ENCODE assay signal across 12 mouse cellular contexts in genomic region chr6:42352486-42352846, GRCm38 (mm10). TPM values are rescaled to one million over a fixed set of nuclear protein-coding genes. Genes with fewer than 3 reads are reported as not detected.
DNase-seq lines count a peak whose midpoint lies in the region; ATAC-seq and TF ChIP-seq lines count a peak whose summit lies in the region.
"Had no signal": no experiment of that assay in that cellular context is flagged by ENCODE, and none has a peak within 500 bp of the region (broad histone marks: within the 10 kb centered on the region; RNA-seq: fewer than 3 reads in every experiment).

No protein-coding gene starts in this region.

- no peak for TF ChIP-seq CTCF in heart, postnatal 0 days (IDR thresholded peaks at IDR 0.05; ENCODE audit: low read depth)
- no peak for TF ChIP-seq CTCF in C2C12 (IDR thresholded peaks at IDR 0.05; ENCODE audit: control insufficient read depth, insufficient read depth, insufficient read length)

- peaks cover 59% of the 10 kb centered on the region for H3K79me3 ChIP-seq in C2C12 (ENCODE audit: low read depth)

- peaks cover 54% of the 10 kb centered on the region for H3K4me1 ChIP-seq in heart, postnatal 0 days (ENCODE audit: control insufficient read depth, insufficient read depth)
- peaks cover 48% of the 10 kb centered on the region for H3K4me1 ChIP-seq in embryonic facial prominence, embryonic 13.5 days
- peaks cover 58% of the 10 kb centered on the region for H3K4me1 ChIP-seq in liver, embryonic 13.5 days (replicated peaks)

- peaks cover 75% of the 10 kb centered on the region for H3K79me2 ChIP-seq in C2C12 (ENCODE audit: control insufficient read depth, insufficient read depth)

- no peak for ATAC-seq in heart, postnatal 0 days (ENCODE audit: insufficient read depth, low read depth)
- ATAC-seq in embryonic facial prominence, embryonic 13.5 days (ENCODE audit: insufficient number of reproducible peaks, insufficient read depth, low FRiP score, low TSS enrichment, low read depth): no peak
- ATAC-seq in liver, embryonic 13.5 days (ENCODE audit: low read depth): no peak
- ATAC-seq: hindbrain, postnatal 0 days had no signal

- peak overlapping the region; percentile 92 for H3K4me2 ChIP-seq in heart, postnatal 0 days (ENCODE audit: low read depth, low read length)
- H3K4me2 ChIP-seq in embryonic facial prominence, embryonic 13.5 days: peak overlapping the region; percentile 85; the same call in 1 of the 2 replicates
- H3K4me2 ChIP-seq in liver, embryonic 13.5 days: peak overlapping the region; percentile 85

- 78% methylated on average over 1 of the region's 1 CpGs for WGBS in heart, postnatal 0 days
- 96% methylated on average over 1 of the region's 1 CpGs for WGBS in embryonic facial prominence, embryonic 13.5 days
- 13% methylated on average over 1 of the region's 1 CpGs for WGBS in liver, embryonic 13.5 days (ENCODE audit: insufficient replicate concordance)

- no peak for DNase-seq in heart, postnatal 0 days (ENCODE audit: low spot score)
- DNase-seq in heart, postnatal 10 days: no peak
- DNase-seq in liver, embryonic 13.5 days: no peak
- no peak for DNase-seq in testis, postnatal 14 days (ENCODE audit: low spot score)
- DNase-seq in spleen, postnatal 36 days (ENCODE audit: low spot score in 2 of 2): no peak
- DNase-seq in urinary bladder, postnatal 10 days (ENCODE audit: low spot score): no peak
- DNase-seq: thymus, postnatal 14 days had no signal

- H3K9ac ChIP-seq in heart, postnatal 0 days (replicated peaks; ENCODE audit: low read depth, low read length): 0 out of 2 replicates have a peak overlapping the region, but pooled peaks have one; percentile 91
- H3K9ac ChIP-seq in embryonic facial prominence, embryonic 13.5 days: no peak overlapping the region
- peak overlapping the region; percentile 74; the same call in 1 of the 2 replicates for H3K9ac ChIP-seq in liver, embryonic 13.5 days
- H3K9ac ChIP-seq: neural tube, embryonic 12.5 days had no signal

- peaks cover 37% of the 10 kb centered on the region for H3K36me3 ChIP-seq in heart, postnatal 0 days (replicated peaks; ENCODE audit: control insufficient read depth, insufficient read depth, low read length)
- peaks cover 68% of the 10 kb centered on the region for H3K36me3 ChIP-seq in C2C12 (ENCODE audit: control insufficient read depth, insufficient read depth)
- H3K36me3 ChIP-seq in embryonic facial prominence, embryonic 13.5 days: peaks cover 54% of the 10 kb centered on the region
- H3K36me3 ChIP-seq in liver, embryonic 13.5 days: peaks cover 30% of the 10 kb centered on the region

- H3K9me3 ChIP-seq in heart, postnatal 0 days (replicated peaks; ENCODE audit: control insufficient read depth, low read length): no peaks in the 10 kb centered on the region
- no peaks in the 10 kb centered on the region for H3K9me3 ChIP-seq in embryonic facial prominence, embryonic 13.5 days
- no peaks in the 10 kb centered on the region for H3K9me3 ChIP-seq in liver, embryonic 13.5 days (replicated peaks)
- H3K9me3 ChIP-seq: neural tube, embryonic 12.5 days had no signal

- no peaks in the 10 kb centered on the region for H3K27me3 ChIP-seq in heart, postnatal 0 days (ENCODE audit: control insufficient read depth, insufficient read depth, low read length)
- H3K27me3 ChIP-seq in C2C12 (ENCODE audit: control insufficient read depth, insufficient read depth, insufficient read length): no peaks in the 10 kb centered on the region
- no peaks in the 10 kb centered on the region for H3K27me3 ChIP-seq in embryonic facial prominence, embryonic 13.5 days
- no peaks in the 10 kb centered on the region for H3K27me3 ChIP-seq in liver, embryonic 13.5 days
- H3K27me3 ChIP-seq: neural tube, embryonic 12.5 days had no signal

- peak overlapping the region; percentile 93 for H3K4me3 ChIP-seq in heart, postnatal 0 days (ENCODE audit: low read depth, low read length)
- peak overlapping the region; percentile 96 for H3K4me3 ChIP-seq in C2C12 (ENCODE audit: insufficient read depth, poor library complexity, severe bottlenecking)
- H3K4me3 ChIP-seq in embryonic facial prominence, embryonic 13.5 days: no peak overlapping the region
- H3K4me3 ChIP-seq in liver, embryonic 13.5 days (replicated peaks): peak overlapping the region; percentile 70
- H3K4me3 ChIP-seq: neural tube, embryonic 12.5 days had no signal

- no peak for TF ChIP-seq EP300 in heart, postnatal 0 days (IDR thresholded peaks at IDR 0.05; ENCODE audit: low read depth)

- H3K27ac ChIP-seq in heart, postnatal 0 days (ENCODE audit: low read depth): peak overlapping the region; percentile 97
- H3K27ac ChIP-seq in embryonic facial prominence, embryonic 13.5 days: 0 out of 2 replicates have a peak overlapping the region, but pooled peaks have one; percentile 16
- peak overlapping the region; percentile 40 for H3K27ac ChIP-seq in liver, embryonic 13.5 days
- H3K27ac ChIP-seq: hindbrain, postnatal 0 days; neural tube, embryonic 12.5 days had no signal

- intact Hi-C loops in heart, postnatal 10 days (cut with DNase I): no loop called here

- peak overlapping the region; percentile 98 for H3ac ChIP-seq in C2C12 (ENCODE audit: control insufficient read depth, insufficient read length, low read depth)

TF ChIP-seq in C2C12, 6 proteins besides CTCF, POLR2A, EP300 and RAD21:
- TF ChIP-seq FOSL1 (IDR thresholded peaks at IDR 0.05; ENCODE audit: insufficient read depth, low read length, poor library complexity, severe bottlenecking): no peak
- no peak for TF ChIP-seq USF1 (IDR thresholded peaks at IDR 0.05; ENCODE audit: low read depth)
- no peak for TF ChIP-seq MYOG (IDR thresholded peaks at IDR 0.05; ENCODE audit: control insufficient read depth, extremely low read depth, insufficient read length)
- TF ChIP-seq MAX (IDR thresholded peaks at IDR 0.05): no peak
- TF ChIP-seq CEBPB (IDR thresholded peaks at IDR 0.05; ENCODE audit: low read depth): no peak
- TF ChIP-seq MYOD1 (IDR thresholded peaks at IDR 0.05; ENCODE audit: control insufficient read depth, insufficient read length, low read depth): no peak

RNA-seq across cellular contexts. Expression of gene Zyx, which starts 3.0 kb away (rescaled TPM):
- total RNA-seq in heart, postnatal 0 days (2014; rRNA removed; ENCODE audit: low replicate concordance): 96.2 and 140 TPM in 2 replicates
- 86.4 and 89.9 TPM in 2 replicates for polyA plus RNA-seq in heart, postnatal 0 days (2015; fragmentation: Nextera tagmentation; extraction: Ambion mirVana)
- total RNA-seq in heart, postnatal 10 days (2021): 100 to 1,000 TPM; 104 to 121 TPM
- 694 TPM for polyA plus RNA-seq in C2C12 (2012; fragmentation: generic; extraction: Trizol)
- 77.2 and 81.0 TPM in 2 replicates for polyA plus RNA-seq in embryonic facial prominence, embryonic 13.5 days (2015; fragmentation: Nextera tagmentation; extraction: Ambion mirVana)
- 36.5 and 39.7 TPM in 2 replicates for polyA plus RNA-seq in liver, embryonic 13.5 days (2015; fragmentation: Nextera tagmentation; extraction: Ambion mirVana)

RNA-seq across cellular contexts. Expression of gene Epha1, which starts 20.6 kb away (rescaled TPM):
- 0.35 TPM in 1 of 2 replicates, not detected in the other for total RNA-seq in heart, postnatal 0 days (2014; rRNA removed; ENCODE audit: low replicate concordance)
- polyA plus RNA-seq in heart, postnatal 0 days (2015; fragmentation: Nextera tagmentation; extraction: Ambion mirVana): 0.33 and 0.48 TPM in 2 replicates
- under 1 TPM; 0.60 to 0.72 TPM for total RNA-seq in heart, postnatal 10 days (2021)
- 8.4 TPM for polyA plus RNA-seq in C2C12 (2012; fragmentation: generic; extraction: Trizol)
- 10.5 and 10.8 TPM in 2 replicates for polyA plus RNA-seq in embryonic facial prominence, embryonic 13.5 days (2015; fragmentation: Nextera tagmentation; extraction: Ambion mirVana)
- 2.7 and 2.9 TPM in 2 replicates for polyA plus RNA-seq in liver, embryonic 13.5 days (2015; fragmentation: Nextera tagmentation; extraction: Ambion mirVana)
- total RNA-seq: megakaryocyte-erythroid progenitor cell, adult 5-6 weeks had no signal

RNA-seq across cellular contexts. Expression of gene Fam131b, which starts 28.0 kb away (rescaled TPM):
- 0.88 and 1.4 TPM in 2 replicates for total RNA-seq in heart, postnatal 0 days (2014; rRNA removed; ENCODE audit: low replicate concordance)
- polyA plus RNA-seq in heart, postnatal 0 days (2015; fragmentation: Nextera tagmentation; extraction: Ambion mirVana): 0.08 TPM in 2 replicates
- total RNA-seq in heart, postnatal 10 days (2021): 1 to 10 TPM; 1.2 to 1.6 TPM
- polyA plus RNA-seq in C2C12 (2012; fragmentation: generic; extraction: Trizol): 15.6 TPM
- polyA plus RNA-seq in embryonic facial prominence, embryonic 13.5 days (2015; fragmentation: Nextera tagmentation; extraction: Ambion mirVana): 0.36 and 0.60 TPM in 2 replicates
- 0.05 TPM in 2 replicates for polyA plus RNA-seq in liver, embryonic 13.5 days (2015; fragmentation: Nextera tagmentation; extraction: Ambion mirVana)
- total RNA-seq: megakaryocyte-erythroid progenitor cell, adult 5-6 weeks had no signal

RNA-seq across cellular contexts. Expression of gene Tas2r143, which starts 47.6 kb away (rescaled TPM):
- total RNA-seq in heart, postnatal 0 days (2014; rRNA removed; ENCODE audit: low replicate concordance): not detected in 2 replicates
- not detected in 2 replicates for polyA plus RNA-seq in heart, postnatal 0 days (2015; fragmentation: Nextera tagmentation; extraction: Ambion mirVana)
- total RNA-seq in heart, postnatal 10 days (2021): not detected
- polyA plus RNA-seq in C2C12 (2012; fragmentation: generic; extraction: Trizol): not detected
- polyA plus RNA-seq in embryonic facial prominence, embryonic 13.5 days (2015; fragmentation: Nextera tagmentation; extraction: Ambion mirVana): not detected in 2 replicates
- polyA plus RNA-seq in liver, embryonic 13.5 days (2015; fragmentation: Nextera tagmentation; extraction: Ambion mirVana): not detected in 2 replicates
- total RNA-seq: hindbrain, postnatal 0 days had no signal
- polyA plus RNA-seq: hindbrain, postnatal 0 days; neural tube, embryonic 12.5 days had no signal

RNA-seq across cellular contexts. Expression of gene Tas2r135, which starts 52.8 kb away (rescaled TPM):
- total RNA-seq in heart, postnatal 0 days (2014; rRNA removed; ENCODE audit: low replicate concordance): not detected in 2 replicates
- not detected in 2 replicates for polyA plus RNA-seq in heart, postnatal 0 days (2015; fragmentation: Nextera tagmentation; extraction: Ambion mirVana)
- total RNA-seq in heart, postnatal 10 days (2021): under 1 TPM; 0.25 to 0.31 TPM
- polyA plus RNA-seq in C2C12 (2012; fragmentation: generic; extraction: Trizol): not detected
- not detected in 2 replicates for polyA plus RNA-seq in embryonic facial prominence, embryonic 13.5 days (2015; fragmentation: Nextera tagmentation; extraction: Ambion mirVana)
- not detected in 2 replicates for polyA plus RNA-seq in liver, embryonic 13.5 days (2015; fragmentation: Nextera tagmentation; extraction: Ambion mirVana)
- total RNA-seq: hindbrain, postnatal 0 days; megakaryocyte-erythroid progenitor cell, adult 5-6 weeks had no signal
- polyA plus RNA-seq: hindbrain, postnatal 0 days; neural tube, embryonic 12.5 days had no signal

Comparison
In these comparisons a context has a peak if more than half of its experiments do, and no peak if none do; other contexts are left out.
1. H3K27ac ChIP-seq: peak in every context shown above with its lines; median percentile 97 in heart, postnatal 0 days; 40 in liver, embryonic 13.5 days; 16 in embryonic facial prominence, embryonic 13.5 days.
2. RNA of gene Fam131b, which starts 28.0 kb away (polyA plus RNA-seq): 15.6 TPM in C2C12 (single experiment); 0.36 to 0.60 TPM in embryonic facial prominence, embryonic 13.5 days, 0.08 TPM in heart, postnatal 0 days and 0.05 TPM in liver, embryonic 13.5 days; every median in the first group is over 10 times any median in the second.
3. Peak in every context shown above with its lines, with median percentiles within 50 percentile points of each other: H3K4me2 ChIP-seq.